Mouse (Mus musculus): ENCODE measurements around the gene Gm5938. TPM values are rescaled to one million over a fixed set of nuclear protein-coding genes. Genes with fewer than 3 reads are reported as not detected.

Gm5938 gene
- not detected in 2 replicates for polyA plus RNA-seq (2015; fragmentation: Nextera tagmentation; extraction: Ambion mirVana)

GRCm38 (mm10) chrX:78125167-78125566 lies at the start of gene Gm5938:
Gene Gm5938, plus strand, starts transcription at chrX:78125467.
- Histone ChIP-seq H3K9me3 (replicated peaks) (no peaks in the 10 kb centered on the region), H3K4me2 (no peak within 1 kb of the TSS), H3K27me3 (no peaks in the 10 kb centered on the region), H3K4me3 (replicated peaks) (no peak within 1 kb of the TSS), H3K27ac (no peak within 1 kb of the TSS), H3K36me3 (no peaks in the 10 kb centered on the region), H3K9ac (no peak within 1 kb of the TSS), H3K4me1 (replicated peaks) (no peaks in the 10 kb centered on the region)
- ATAC-seq (ENCODE audit: low read depth): no peak
- whole genome bisulfite sequencing (ENCODE audit: insufficient replicate concordance): 34% methylated on average over 1 of the region's 1 CpGs
- DNase-seq: no peak

- DNase-seq (no peak), ATAC-seq (ENCODE audit: low read depth) (no peak)
- Histone ChIP-seq H3K4me2 (no peak within 1 kb of the TSS), H3K4me3 (replicated peaks) (no peak within 1 kb of the TSS), H3K36me3 (no peaks in the 10 kb centered on the region), H3K27me3 (no peaks in the 10 kb centered on the region), H3K4me1 (replicated peaks) (no peaks in the 10 kb centered on the region), H3K9ac (no peak within 1 kb of the TSS), H3K27ac (no peak within 1 kb of the TSS), H3K9me3 (replicated peaks) (no peaks in the 10 kb centered on the region)
These were observed 34.0 kb upstream of the Gm5938 start, which contains the start of gene Obp1a for GRCm38 (mm10) chrX:78091274-78091673. Gene Obp1a, minus strand, starts transcription at chrX:78091374.

Other genes starting within 250 kb of the Gm5938 start
- gene 5430402E10Rik, start 200.4 kb upstream of the Gm5938 start, polyA plus RNA-seq (2015; fragmentation: Nextera tagmentation; extraction: Ambion mirVana): not detected in 2 replicates
- gene Obp1a, start 34.1 kb upstream of the Gm5938 start, polyA plus RNA-seq (2015; fragmentation: Nextera tagmentation; extraction: Ambion mirVana): not detected in 2 replicates
- not detected in 2 replicates for gene Obp1b, start 61.3 kb downstream of the Gm5938 start, polyA plus RNA-seq (2015; fragmentation: Nextera tagmentation; extraction: Ambion mirVana)
- not detected in 2 replicates for gene Gm14743, start 120.5 kb downstream of the Gm5938 start, polyA plus RNA-seq (2015; fragmentation: Nextera tagmentation; extraction: Ambion mirVana)
- not detected in 2 replicates for gene 4930480E11Rik, start 244.2 kb downstream of the Gm5938 start, polyA plus RNA-seq (2015; fragmentation: Nextera tagmentation; extraction: Ambion mirVana)

Measured in liver, embryonic 13.5 days (tissue).